Mouse (Mus musculus) lung, postnatal 36 days (tissue): ENCODE measurements at regions not wholly inside any gene's neighbourhood (a gene's known extent, or its start where the extent isn't known, plus 50 kb on each side); places are given as distances from the start of the nearest gene placed in this dataset.

Source experiments
- DNase-seq: peaks from one replicate; pipeline ENCODE4 v3.0.0; 2022; ENCODE audit warnings: mixed read lengths

DNA sequence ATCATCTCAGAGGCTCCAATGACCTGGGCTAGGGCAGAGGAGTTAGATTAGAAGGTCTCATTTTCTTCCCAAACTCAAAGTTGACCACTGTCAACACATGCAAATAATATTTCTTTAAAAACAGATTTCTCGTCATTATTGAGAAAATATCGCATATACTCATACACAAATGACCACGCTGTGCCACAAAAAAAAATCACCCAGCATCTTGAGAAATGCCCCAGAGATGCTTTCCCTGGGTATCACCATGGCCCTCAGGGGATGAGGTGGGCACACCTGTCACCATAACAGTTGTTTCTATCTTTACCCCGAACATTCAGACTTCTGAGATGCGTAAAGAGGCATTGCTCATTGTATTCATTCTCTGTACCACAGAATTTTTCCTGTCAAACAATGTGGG, 134.4 kb upstream of the Foxq1 start:
- DNase-seq, result no peak

DNA sequence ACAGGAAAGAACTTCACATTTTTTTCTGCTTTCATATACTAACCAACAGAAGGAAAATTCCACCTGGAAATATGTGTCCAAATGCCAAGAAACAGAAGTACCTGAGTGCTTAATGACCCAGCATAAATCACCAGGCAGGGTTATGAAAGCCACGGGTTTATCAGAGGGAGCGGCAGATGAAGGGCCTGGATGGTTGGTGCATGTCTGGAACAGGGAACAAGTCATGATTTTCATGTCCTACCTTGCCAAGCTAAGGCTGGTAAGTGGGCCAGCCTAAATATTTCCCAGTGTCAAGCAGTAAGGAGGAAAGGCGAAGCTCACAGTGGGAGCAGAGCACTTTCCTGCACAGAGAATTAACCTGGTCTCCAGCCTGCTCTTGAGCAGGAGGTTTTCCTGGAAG, 132.3 kb upstream of the Foxq1 start:
- DNase-seq, result no peak

DNA sequence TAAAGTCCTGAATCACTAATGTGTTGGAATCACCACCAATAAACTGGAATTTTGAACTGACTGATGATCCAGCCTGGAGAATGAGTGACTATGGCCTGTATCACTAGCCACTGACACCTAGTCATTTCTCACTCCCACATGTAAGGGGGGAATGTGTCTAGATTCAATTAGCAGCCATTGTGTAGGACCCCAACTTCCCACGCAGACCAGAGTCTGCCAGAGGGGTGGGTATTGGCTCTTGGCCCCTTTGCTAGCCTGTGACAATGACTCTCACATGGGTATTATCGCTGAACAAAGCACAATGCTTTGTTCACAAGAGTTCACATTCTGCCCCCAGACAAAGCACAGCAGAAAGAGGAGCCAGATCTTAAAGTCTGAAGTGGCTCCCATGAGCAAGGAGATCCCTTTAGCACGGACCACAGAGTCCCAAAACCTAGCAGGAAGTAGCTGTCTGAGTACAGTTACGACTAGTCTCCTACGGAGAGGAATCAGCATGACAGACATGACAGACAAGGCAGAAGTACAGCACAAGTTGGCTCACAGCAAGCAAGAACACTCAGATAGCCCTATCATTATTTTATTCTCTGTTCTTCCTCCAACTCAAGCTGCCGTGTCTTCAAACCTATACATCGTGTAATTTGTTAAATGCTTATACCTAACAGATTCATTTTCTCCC, 130.0 kb upstream of the Foxq1 start:
- DNase-seq, result no peak

DNA sequence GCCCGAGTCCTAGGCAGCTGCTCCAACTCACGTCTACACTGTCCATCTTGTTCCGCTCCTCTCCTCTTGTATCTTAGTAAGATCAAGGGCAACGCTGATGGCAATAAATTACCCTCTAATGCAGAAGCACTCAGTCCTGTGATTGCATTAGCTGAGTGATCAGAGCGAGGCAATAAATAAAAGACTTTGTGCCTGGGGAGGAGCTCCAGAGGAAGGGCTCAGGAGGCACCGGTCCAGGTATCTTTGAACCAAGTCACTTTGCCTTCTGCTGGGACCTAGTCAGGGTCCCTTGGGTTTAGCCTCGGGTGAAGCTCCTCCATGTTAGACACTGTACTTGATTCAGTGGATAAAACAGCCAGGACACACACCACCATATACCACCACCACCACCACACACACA, 119.5 kb upstream of the Foxq1 start:
- no peak for DNase-seq

DNA sequence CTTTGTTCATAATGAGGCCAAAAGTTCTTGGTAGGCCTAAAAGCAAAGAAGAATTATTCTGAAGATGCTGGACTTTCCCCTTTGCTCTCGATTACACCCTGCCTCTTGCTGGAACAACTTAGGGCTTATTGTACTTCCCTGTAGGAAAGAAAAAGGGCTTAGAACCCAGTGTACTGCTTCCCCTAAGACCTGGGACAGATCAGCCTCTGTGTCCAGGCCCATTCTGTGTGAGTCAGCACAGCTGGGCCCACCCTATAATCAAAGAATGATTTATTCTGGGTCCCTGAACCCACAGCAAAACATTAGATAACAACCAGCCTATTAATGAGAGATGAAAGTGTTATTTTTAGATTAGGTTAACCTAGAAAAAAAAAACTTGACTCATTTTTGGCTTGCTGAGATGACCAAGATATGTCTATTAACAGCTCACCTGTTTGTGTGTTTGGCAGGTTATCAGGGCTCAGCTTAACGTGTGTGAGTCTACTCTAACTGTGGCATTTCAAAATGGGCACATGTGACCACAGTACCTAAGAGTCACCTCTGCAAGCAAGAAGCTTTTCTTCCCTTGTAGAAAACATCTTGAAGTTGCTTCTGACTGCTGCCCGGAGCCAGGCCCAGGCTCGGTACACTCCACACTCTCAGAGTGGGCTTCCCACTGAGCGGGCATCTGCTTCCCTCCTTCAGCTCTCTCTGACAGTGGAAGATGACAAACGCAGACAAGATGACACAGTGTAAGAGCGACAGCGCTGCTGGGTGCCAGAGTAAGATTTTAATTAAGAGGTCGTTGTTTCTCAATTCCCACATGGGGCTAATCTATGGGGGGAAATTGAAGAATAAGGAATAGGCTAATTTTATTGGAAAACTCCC, 115.9 kb upstream of the Foxq1 start:
- DNase-seq, result no peak

DNA sequence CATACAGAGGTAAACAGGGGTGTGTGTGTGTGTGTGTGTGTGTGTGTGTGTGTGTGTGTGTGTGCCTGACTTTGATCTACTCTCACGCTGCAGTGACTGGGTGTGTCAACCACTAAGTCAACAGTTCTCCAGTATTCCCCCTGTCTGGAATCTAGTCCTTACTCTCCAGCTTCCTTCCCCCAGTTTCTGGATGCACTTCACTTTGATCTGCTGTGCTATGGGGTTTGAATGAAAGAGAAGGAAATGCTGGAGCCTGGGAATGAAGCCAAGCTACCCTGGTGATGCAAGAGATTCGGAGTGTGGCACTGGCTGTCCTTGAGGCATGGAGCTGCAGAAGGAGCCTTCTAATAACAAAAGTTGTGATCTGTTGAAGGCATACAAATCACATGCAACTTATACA, 97.1 kb upstream of the Foxq1 start:
- DNase-seq, result peak; percentile 77

DNA sequence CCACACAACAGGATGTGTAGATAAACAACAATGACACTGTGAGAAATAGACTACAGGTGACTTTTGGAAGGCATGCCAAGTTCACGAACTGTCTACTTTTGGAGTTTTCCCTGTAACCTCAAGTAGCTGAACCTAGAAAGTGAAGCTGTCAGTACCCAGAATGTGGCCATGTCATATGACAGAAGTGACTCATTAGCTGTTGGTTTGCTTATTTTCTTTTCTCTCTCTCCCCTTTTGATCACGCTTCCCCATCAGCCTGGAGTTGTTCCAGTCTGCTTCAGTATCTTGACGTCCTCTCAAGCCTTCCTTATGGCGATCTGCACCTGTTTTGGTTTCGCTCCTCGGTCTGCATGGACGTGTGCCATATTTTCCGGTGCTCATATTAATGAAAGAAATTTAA, 90.8 kb upstream of the Foxq1 start:
- no peak for DNase-seq

DNA sequence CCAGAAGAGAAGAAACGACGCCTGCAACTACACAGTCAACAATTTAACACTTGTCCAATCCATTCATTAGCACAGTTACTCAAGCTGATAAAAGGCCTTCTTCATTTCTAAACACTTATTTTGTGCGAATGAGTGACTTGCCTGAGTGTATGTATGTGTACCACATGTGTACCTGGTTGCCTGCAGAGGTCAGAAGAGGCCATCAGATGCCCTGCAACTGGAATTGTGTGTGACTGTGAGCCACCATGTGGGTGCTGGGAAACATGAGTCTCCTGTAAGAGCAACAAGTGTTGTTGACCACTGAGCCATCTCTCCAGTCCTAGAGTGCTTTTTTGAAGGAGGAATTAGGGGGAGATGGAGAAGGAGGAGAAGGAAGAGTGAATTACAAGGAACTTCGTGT, 90.2 kb upstream of the Foxq1 start:
- no peak for DNase-seq

DNA sequence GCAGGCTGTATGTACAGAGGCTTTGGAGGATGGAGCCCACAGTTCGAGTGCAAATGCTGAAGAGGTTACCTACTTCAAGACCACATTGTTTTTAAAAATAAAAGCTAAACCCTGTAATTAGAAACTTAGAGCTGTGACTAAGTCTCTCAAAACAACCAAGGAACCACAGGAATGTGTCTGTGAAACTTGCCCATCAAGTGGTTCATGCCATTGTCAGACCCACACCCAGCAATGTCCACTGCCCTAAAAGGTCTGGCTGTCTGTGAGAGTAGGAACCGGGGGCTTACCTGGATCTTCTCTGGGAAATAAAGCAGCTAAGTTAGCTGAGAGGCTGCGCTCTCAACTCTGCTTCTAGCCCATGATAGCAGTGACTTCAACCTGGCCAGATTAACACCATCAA, 87.8 kb upstream of the Foxq1 start:
- DNase-seq, result no peak

DNA sequence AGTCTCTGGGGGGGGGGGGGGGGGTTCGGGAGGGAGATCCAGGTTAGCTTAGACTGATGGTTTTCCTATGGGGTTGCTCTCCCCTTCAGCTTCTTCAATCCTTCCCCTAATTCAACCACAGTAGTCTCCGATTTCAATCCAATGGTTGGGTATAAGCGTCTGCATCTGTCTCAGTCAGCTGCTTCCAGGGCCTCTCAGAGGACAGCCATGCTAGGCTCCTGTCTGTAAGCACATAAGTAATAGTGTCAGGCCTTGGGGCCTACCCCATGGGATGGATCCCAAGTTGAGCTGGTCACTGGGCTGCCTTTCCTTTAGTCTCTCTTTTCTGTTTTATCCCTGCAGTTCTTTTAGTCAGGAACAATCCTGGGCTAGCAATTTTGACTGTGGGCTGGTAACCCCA, 87.0 kb upstream of the Foxq1 start:
- no peak for DNase-seq

DNA sequence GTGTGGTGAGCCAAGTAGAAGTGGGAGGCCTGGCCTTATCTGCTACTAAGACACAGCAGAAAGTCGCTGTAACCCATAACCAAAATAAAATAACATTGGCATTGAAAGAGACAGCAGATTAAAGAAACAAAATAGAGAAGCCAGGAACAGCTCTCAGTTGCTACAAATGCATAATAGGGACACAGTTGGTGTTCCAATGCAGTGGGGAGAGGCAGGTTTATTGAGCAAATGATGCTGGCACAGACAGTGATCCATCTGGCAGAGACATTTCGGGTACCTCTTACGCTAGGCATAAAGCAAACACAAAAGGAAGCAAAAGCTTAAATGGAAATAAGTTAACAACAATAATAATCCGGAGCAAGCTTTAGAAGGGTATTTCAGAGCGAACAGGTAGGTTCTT, 83.6 kb upstream of the Foxq1 start:
- DNase-seq, result no peak

DNA sequence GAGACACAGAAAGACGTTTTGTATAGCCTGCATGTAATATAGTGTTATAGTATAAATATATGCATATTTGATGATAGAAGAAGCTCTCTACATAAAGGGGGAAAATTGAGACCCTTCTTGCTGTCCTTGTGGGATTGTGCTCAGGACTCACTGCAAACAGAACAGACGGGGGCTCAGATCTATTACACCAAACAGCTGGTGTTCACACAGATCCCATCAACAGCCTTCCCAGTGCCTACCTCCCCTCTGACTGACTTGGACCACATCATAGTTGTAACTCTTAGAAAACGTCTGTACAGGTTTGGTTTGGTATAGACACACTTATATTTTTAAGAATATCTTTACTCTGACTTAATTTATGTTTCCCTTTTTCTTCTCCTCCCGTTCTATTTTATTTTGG, 83.1 kb upstream of the Foxq1 start:
- DNase-seq, result no peak

DNA sequence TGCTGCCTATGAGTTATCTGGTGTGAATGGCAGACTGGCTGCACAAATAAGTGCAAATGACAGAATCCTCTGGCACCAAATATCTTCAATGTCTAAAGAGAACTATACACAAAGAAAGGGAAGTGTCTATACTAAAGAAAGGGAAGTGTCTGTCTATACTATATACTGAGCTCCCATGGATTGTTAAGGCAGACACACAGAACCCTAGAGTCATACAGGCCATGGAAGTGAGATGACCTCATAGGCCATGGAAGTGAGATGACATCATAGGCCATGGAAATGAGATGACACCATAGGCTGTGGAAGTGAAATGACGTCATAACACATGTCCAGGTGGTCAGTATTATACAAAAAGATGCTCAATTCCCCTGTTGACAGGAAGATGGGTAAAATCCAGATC, 82.7 kb upstream of the Foxq1 start:
- DNase-seq, result no peak

DNA sequence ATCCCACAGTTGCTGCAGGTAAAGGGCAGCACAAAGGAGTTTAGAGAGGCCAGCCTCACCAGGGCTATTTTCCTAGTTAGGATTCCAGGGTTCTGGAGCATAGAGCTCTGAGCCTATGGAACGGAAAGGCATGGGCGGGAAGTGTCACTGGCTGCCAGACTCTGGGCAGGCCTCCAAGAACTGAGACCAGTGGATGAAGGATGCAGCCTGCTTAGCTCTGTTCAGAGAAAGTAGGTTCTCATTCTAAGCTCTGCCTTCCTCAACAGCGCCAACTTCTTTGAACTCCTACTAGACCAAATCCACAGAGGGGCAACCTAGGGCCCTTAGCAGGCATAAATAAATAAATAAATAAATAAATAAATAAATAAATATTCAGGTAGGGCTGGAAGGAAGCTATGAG, 80.1 kb upstream of the Foxq1 start:
- DNase-seq, result peak; percentile 14

DNA sequence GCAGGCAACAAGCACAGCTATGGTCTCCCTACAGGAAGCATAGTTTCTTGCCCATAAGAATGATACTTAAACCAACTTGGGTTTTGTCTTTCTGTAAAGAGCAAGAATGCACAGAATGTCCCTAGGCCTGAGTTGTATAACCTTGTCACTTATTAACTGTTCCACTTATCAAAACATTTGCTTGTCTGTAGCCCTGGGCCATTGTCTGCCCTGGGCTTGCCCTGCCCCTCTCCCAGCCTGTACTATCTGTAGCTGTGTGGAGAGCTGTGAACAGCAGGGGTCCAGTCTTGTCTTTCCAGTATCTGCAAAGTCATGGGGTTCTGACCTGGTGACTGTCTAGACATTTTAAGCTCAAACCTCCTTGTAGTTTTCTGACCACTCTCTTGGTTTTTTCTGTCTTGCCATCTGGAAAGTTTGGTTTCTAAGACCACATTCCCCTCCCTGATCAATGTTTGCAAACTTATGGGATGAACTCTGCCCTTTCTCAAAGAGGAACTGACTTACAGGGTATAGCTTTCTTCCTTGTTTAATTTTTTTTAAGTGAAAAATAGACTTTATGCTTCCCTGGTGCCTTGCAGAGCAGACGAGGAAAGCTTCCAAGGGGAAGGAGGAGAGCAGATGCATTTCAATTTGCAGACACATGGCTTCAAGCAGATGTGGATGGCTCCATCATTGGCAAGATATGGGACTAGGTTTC, 78.6 kb upstream of the Foxq1 start:
- DNase-seq, result no peak

DNA sequence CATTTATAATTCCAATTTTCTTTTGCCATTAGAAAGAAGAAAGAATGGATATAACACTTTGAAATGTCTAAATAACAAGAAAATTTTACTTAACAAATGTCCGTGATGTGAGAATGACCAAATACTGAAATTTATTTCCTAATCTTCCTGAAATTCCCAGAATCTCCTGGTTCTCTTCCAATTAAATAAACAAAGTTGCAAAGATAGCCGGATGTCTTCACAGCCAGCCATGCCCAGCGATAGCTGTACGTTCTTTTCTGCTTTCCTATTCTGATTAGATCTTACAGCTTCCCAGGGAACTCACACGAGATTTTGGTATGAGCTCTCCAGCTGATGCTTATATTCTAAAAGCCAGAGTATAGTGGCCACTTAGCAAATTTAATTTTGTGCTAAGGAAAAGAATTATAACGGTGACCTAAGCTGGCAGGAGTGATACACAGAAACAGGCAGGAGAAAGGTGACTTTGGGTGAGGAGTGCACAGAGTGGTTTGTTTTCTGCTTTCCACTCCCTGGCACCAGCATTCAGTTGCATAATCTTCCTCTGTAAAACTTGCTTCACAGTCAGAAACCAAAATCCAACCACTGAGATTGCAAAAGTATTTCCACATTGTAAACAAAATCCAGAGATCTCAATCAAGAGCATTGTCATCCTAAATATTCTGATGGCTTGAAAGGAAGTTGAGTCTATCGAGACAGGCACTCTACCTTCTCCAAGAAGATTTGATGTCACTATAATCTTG, 74.7 kb upstream of the Foxq1 start:
- DNase-seq, result peak; percentile 55

DNA sequence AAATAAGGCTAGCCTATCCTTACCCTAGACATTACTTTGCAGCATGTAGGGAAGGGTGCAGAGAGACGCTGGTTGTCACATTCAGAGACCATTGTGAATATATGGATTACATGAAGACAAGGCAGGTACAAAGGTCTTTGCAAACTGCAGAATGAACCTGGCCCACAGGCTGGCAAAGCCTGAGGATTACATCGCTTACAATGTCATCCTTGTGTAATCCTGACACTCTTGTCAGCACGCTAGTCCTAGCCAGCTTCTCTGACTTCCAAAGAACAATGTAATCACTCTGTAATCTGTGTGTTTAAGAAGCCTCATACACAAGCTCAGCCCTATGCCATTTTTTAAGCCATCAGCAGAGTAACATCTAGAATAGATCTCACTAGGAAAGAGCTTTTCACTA, 69.6 kb upstream of the Foxq1 start:
- DNase-seq, result no peak

DNA sequence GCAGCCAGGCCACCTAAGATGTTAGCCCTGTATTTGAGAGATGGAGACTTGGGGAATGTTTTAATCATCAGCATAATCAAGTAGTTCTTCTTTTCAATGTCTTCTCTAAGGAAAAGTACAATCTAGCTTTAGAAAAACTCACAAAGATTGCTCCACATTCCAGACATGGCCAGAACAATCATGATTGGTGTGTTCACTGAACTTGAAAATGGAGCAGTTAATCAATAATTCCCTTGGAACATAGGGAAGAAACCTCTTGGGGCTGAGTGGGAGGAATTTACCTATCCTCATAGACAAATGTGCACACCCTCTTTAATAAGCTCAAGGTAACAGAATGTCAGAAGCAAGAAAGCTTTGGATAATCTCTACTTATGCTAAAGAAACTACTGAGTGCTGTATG, 67.7 kb upstream of the Foxq1 start:
- DNase-seq, result no peak

DNA sequence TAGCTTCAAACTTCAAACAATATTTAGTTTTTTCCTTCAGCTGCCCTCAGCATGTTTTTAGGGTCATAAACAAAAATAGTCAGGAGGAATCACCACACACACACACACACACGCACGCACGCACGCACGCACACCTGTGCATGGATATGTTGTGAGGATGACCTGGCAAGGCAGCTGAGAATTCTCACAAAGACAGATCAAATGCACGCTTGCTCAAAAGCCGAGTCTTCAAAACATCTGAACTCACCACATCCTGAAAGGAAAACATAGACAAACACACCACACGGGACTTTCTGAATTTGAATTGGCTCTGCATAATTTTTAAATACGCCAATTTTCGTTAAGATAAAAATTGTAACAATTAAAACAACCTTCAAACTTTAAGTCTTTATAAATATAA, 52.7 kb upstream of the Foxq1 start:
- no peak for DNase-seq

DNA sequence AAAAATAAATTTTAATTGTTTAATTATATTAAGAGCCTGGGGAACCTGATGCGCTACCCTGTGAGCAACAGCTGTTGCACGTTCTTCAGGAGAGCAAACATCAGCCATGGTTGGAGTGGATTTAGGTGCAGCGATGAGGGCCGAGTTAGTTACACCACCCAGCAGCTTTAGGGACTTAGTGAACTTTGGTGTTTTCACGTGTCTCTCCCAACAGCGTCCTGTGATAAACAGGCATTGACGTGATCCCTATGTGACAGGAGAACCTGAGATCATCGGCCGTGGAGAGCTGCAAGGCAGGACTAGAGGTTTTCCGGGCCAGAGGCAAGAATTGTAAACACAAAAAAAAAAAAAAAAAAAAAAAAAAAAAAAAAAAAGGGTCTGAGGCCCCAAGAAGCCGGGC, 52.1 kb upstream of the Foxq1 start:
- no peak for DNase-seq

DNA sequence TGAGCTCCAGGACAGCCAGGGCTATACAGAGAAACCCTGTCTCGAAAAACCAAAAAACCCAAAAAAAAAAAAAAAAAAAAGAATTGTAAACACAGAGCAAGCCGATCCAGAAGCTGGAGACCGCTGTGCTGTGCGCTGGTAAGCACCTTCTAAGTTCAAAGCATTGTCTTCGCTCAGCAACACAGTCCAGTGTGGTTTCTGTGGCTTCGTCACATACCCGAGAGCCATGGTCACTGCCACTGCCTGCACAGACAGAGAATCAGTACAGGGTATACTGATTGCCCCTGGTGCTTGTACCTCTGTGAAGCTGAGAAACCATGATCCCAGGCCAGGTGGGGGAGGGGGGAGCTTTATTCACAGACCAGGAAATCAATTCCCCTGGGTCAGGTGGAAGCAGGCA, 51.6 kb upstream of the Foxq1 start:
- no peak for DNase-seq

DNA sequence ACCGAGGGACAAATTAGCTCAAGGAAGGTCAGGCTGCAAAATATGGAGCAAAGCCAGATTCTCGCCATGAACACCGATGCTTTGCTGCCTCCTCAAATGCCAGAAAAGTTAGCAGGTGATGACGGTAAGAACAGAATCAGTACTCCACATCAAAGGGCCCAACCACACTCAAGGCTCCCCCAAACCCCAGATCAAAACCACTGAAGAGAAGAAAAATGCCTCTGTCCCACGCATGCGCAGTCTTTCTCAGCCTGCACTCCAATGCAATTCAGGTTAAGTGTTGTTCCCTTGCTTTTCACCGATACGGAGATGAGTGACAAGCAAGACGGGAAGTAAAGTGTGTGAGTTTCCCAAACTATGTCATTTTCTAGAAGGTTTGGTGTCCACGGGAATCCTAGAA, 50.5 kb upstream of the Foxq1 start:
- DNase-seq, result no peak
